Mouse (Mus musculus) liver, adult (tissue): Measurements from ENCODE around the gene Bach2.

Experiments
- GATA4 ChIP-seq: IDR thresholded peaks from 2 replicates; pipeline ENCODE4 v1.6.1; 2014; ENCODE audit warnings: mild to moderate bottlenecking, low read length; ENCODE audit not compliant: insufficient replicate concordance

The Bach2 gene

GRCm38 (mm10) chr4:32489186-32489585 is 250.6 kb downstream of the Bach2 start:
- TF ChIP-seq GATA4, result no peak

- TF ChIP-seq GATA4, result no peak
Measured at GRCm38 (mm10) chr4:32491176-32491575, 252.6 kb downstream of the Bach2 start.

- TF ChIP-seq GATA4, result no peak
Measured at GRCm38 (mm10) chr4:32492834-32493233, 254.2 kb downstream of the Bach2 start.

GRCm38 (mm10) chr4:32501780-32502179 is 263.2 kb downstream of the Bach2 start:
- no peak for TF ChIP-seq GATA4

- no peak for TF ChIP-seq GATA4
Measured at GRCm38 (mm10) chr4:32502181-32502580, 263.6 kb downstream of the Bach2 start.

- no peak for TF ChIP-seq GATA4
Measured at GRCm38 (mm10) chr4:32504236-32504635, 265.6 kb downstream of the Bach2 start.

- no peak for TF ChIP-seq GATA4
Measured at GRCm38 (mm10) chr4:32506306-32506808, 267.8 kb downstream of the Bach2 start.

- TF ChIP-seq GATA4, result peak; percentile 85; the same call in 1 of the 2 replicates
Measured at GRCm38 (mm10) chr4:32507041-32507440, 268.4 kb downstream of the Bach2 start.

- no peak for TF ChIP-seq GATA4
Measured at GRCm38 (mm10) chr4:32508572-32508971, 270.0 kb downstream of the Bach2 start.

GRCm38 (mm10) chr4:32508996-32509395 is 270.4 kb downstream of the Bach2 start:
- no peak for TF ChIP-seq GATA4

GRCm38 (mm10) chr4:32509832-32510612 is 271.4 kb downstream of the Bach2 start:
- no peak for TF ChIP-seq GATA4

GRCm38 (mm10) chr4:32510940-32511339 is 272.3 kb downstream of the Bach2 start:
- TF ChIP-seq GATA4, result no peak

- no peak for TF ChIP-seq GATA4
Measured at GRCm38 (mm10) chr4:32516126-32516525, 277.5 kb downstream of the Bach2 start.

GRCm38 (mm10) chr4:32518842-32519578 is 280.4 kb downstream of the Bach2 start:
- no peak for TF ChIP-seq GATA4

GRCm38 (mm10) chr4:32520628-32521360 is 282.2 kb downstream of the Bach2 start:
- TF ChIP-seq GATA4, result no peak

GRCm38 (mm10) chr4:32521361-32521740 is 282.7 kb downstream of the Bach2 start:
- no peak for TF ChIP-seq GATA4

- no peak for TF ChIP-seq GATA4
Measured at GRCm38 (mm10) chr4:32522013-32522412, 283.4 kb downstream of the Bach2 start.
